Mouse (Mus musculus) C2C12 (cell line): ENCODE data around the gene Fgf14. TPM values are rescaled to one million over a fixed set of nuclear protein-coding genes. Genes with fewer than 3 reads are reported as not detected.

Experiments
- H3K27me3 ChIP-seq: one replicate; pipeline ENCODE4 v1.6.1; 2011; ENCODE audit not compliant: control insufficient read depth, insufficient read depth, insufficient read length
- H3K36me3 ChIP-seq: one replicate; pipeline ENCODE4 v1.6.1; 2011; ENCODE audit not compliant: control insufficient read depth, insufficient read depth
- H3K4me3 ChIP-seq: one replicate; pipeline ENCODE4 v1.5.1; 2011; ENCODE audit warnings: mild to moderate bottlenecking, control low read depth; ENCODE audit not compliant: poor library complexity, insufficient read depth, severe bottlenecking
- H3K79me2 ChIP-seq: one replicate; pipeline ENCODE4 v1.6.1; 2011; ENCODE audit not compliant: control insufficient read depth, insufficient read depth
- H3K79me3 ChIP-seq: one replicate; pipeline ENCODE4 v1.6.1; 2011; ENCODE audit warnings: low read depth, control low read depth
- H3ac ChIP-seq: one replicate; pipeline ENCODE3; 2011; ENCODE audit warnings: low read depth; ENCODE audit not compliant: control insufficient read depth, insufficient read length
- CEBPB ChIP-seq: IDR thresholded peaks from one replicate; pipeline ENCODE4 v1.6.1; 2011; ENCODE audit warnings: low read depth, mild to moderate bottlenecking, control low read depth, moderate library complexity
- CTCF ChIP-seq: IDR thresholded peaks from one replicate; pipeline ENCODE4 v1.5.1; 2011; ENCODE audit not compliant: control insufficient read depth, insufficient read depth, insufficient read length
- FOSL1 ChIP-seq: IDR thresholded peaks from one replicate; pipeline ENCODE4 v1.8.0; 2011; ENCODE audit warnings: mild to moderate bottlenecking, low read length; ENCODE audit not compliant: poor library complexity, insufficient read depth, severe bottlenecking
- MAX ChIP-seq: IDR thresholded peaks from one replicate; pipeline ENCODE4 v1.6.1; 2011; ENCODE audit warnings: mild to moderate bottlenecking, control low read depth
- MYOD1 ChIP-seq: IDR thresholded peaks from one replicate; pipeline ENCODE4 v1.6.1; 2011; ENCODE audit warnings: low read depth; ENCODE audit not compliant: control insufficient read depth, insufficient read length
- MYOG ChIP-seq: IDR thresholded peaks from one replicate; pipeline ENCODE4 v1.6.1; 2011; ENCODE audit not compliant: control insufficient read depth, insufficient read length; ENCODE audit errors: extremely low read depth
- USF1 ChIP-seq: IDR thresholded peaks from one replicate; pipeline ENCODE4 v1.6.1; 2011; ENCODE audit warnings: low read depth, mild to moderate bottlenecking, control low read depth, moderate library complexity
- polyA plus RNA-seq: library from polyadenylated mRNA; unstranded; fragments of >200 nt; fragmentation: generic; extraction: Trizol; gene quantifications from one replicate; pipeline ENCODE4 v1.2.1, GENCODE M21; 2012; ENCODE audit warnings: missing spikeins

Fgf14 gene
- polyA plus RNA-seq, 1 experiment, result not detected

- H3K27me3 ChIP-seq, result no peaks in the 10 kb centered on the region
- H3K79me2 ChIP-seq, result no peaks in the 10 kb centered on the region
- no peaks in the 10 kb centered on the region for H3K36me3 ChIP-seq
- no peaks in the 10 kb centered on the region for H3K79me3 ChIP-seq
- no peak for TF ChIP-seq MAX
- no peak for TF ChIP-seq MYOG
- TF ChIP-seq USF1, result no peak
- no peak for TF ChIP-seq CEBPB
- TF ChIP-seq CTCF, result no peak
- no peak for TF ChIP-seq FOSL1
- TF ChIP-seq MYOD1, result no peak
- no peak overlapping the region for H3K4me3 ChIP-seq
- H3ac ChIP-seq, result no peak overlapping the region
These were observed 7.2 kb downstream of the Fgf14 start for GRCm38 (mm10) chr14:124669739-124670138.

- Histone ChIP-seq H3K79me3 (no peaks in the 10 kb centered on the region), H3K27me3 (no peaks in the 10 kb centered on the region), H3K4me3 (no peak overlapping the region), H3K36me3 (no peaks in the 10 kb centered on the region), H3K79me2 (no peaks in the 10 kb centered on the region), H3ac (no peak overlapping the region)
- TF ChIP-seq CTCF (no peak), MAX (no peak), CEBPB (no peak), MYOG (no peak), USF1 (no peak), FOSL1 (no peak)
These were observed 34.1 kb downstream of the Fgf14 start for GRCm38 (mm10) chr14:124642822-124643221.

DNA sequence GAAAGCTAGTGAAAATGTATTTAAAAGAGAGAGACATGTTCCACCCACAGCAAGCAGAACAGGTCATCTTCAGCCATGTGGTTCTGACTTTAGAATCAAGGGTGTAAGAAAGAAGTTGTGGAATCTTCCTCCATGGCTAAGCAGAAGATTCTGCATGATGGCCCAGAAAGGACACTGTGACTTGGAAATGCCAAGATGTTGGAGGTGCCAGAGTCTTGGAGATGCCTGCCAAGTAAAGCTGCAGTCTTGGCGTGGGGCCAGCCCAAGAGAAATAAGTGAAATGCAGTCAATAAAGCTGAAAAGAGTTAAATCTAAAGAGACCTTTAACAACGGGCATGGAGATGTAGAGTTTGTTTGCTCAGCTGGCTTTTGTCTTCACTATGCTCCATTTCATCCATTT lies 42.0 kb downstream of the Fgf14 start:
- Histone ChIP-seq H3ac (no peak overlapping the region), H3K36me3 (no peaks in the 10 kb centered on the region), H3K79me3 (no peaks in the 10 kb centered on the region), H3K27me3 (no peaks in the 10 kb centered on the region), H3K79me2 (no peaks in the 10 kb centered on the region), H3K4me3 (no peak overlapping the region)
- TF ChIP-seq CTCF (no peak), USF1 (no peak), MYOD1 (no peak), MAX (no peak), CEBPB (no peak), FOSL1 (no peak), MYOG (no peak)

DNA sequence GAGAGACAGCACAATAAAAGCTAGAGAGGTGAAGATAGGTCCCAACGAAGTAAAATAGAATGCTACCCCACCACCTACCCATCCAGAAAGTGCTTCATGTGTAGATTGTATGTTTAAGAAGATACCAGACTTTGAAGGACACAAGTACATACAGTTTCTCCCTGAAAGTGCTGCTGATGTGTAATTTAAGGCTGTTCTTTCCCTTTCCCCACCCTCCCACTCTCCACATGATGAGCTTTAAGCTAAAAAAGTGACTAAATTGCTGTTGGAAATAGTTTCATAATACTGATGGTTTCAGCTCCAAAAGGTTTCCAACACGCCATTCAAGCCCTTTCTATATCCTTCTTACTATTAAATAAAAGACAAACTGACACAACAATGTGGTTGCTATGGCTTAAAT lies 63.5 kb downstream of the Fgf14 start:
- H3K79me2 ChIP-seq, result no peaks in the 10 kb centered on the region
- H3ac ChIP-seq, result no peak overlapping the region
- H3K4me3 ChIP-seq, result no peak overlapping the region
- no peaks in the 10 kb centered on the region for H3K27me3 ChIP-seq
- H3K79me3 ChIP-seq, result no peaks in the 10 kb centered on the region
- no peaks in the 10 kb centered on the region for H3K36me3 ChIP-seq
- no peak for TF ChIP-seq MYOD1
- no peak for TF ChIP-seq FOSL1
- TF ChIP-seq USF1, result no peak
- no peak for TF ChIP-seq MAX
- no peak for TF ChIP-seq CTCF
- no peak for TF ChIP-seq MYOG
- no peak for TF ChIP-seq CEBPB

DNA sequence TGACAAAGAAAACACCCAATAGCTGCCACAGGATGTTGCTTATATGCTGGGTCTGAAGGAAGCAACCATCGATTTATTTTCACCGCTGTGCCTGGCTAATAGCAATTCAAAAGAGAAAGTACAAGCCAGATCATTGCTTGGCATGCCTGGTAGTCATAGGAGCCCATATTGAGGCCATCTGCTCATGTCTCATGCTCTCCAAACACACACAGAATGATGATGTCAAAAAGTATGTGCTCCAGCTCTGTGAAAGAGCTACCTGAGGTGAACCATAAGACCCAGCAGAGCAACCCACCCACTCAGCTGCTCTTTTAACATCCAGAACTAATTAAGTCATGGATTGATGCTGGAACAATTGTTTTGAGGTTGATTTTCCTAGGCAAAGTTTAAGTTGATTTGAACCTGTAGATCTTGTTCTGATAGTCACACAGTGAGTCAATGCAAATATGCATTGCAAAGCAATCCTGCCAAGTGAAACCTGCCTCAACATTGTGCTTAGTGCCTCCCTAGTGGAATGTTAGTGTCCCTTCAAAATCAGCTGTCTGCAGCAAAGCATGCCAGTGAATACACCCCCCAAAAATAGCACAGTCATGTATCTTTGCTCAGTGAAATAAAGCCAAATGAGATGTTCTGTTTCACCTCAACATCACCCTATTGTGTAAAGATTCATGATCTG lies 70.8 kb downstream of the Fgf14 start:
- TF ChIP-seq CTCF, result no peak
- no peak for TF ChIP-seq FOSL1
- TF ChIP-seq USF1, result no peak
- no peak for TF ChIP-seq CEBPB
- TF ChIP-seq MYOD1, result no peak
- TF ChIP-seq MYOG, result no peak
- TF ChIP-seq MAX, result no peak
- Histone ChIP-seq H3K4me3 (no peak overlapping the region), H3K36me3 (no peaks in the 10 kb centered on the region), H3ac (no peak overlapping the region), H3K79me2 (no peaks in the 10 kb centered on the region), H3K79me3 (no peaks in the 10 kb centered on the region), H3K27me3 (no peaks in the 10 kb centered on the region)
